Mouse (Mus musculus): Measurements from ENCODE around the gene Nkrf.

- TF ChIP-seq CHD2 (IDR thresholded peaks at IDR 0.05; ENCODE audit: low read depth, low read length): no peak
- peak; percentile 58; the same call in 1 of the 2 replicates for TF ChIP-seq HCFC1 (IDR thresholded peaks at IDR 0.05; ENCODE audit: borderline replicate concordance, insufficient read depth, low read length)
Observed at GRCm38 (mm10) chrX:36863766-36864608, 38.7 kb downstream of the Nkrf start.

All from ES-E14 (cell line).